Mouse (Mus musculus) R1 (cell line): ENCODE data around the gene Gm21789.
"Not testable (repeated sequence)": the region's sequence is repeated elsewhere in the genome, so short reads cannot be mapped to it uniquely, and the experiment has no call there.

Experiments
- DNase-seq: peaks from one replicate; pipeline ENCODE4 v3.0.0-alpha.2; 2018; ENCODE audit warnings: low read depth, low spot score

Gm21789 gene

GRCm38 (mm10) chrX:32941468-32941867 is at the start of gene Gm21789:
TSS of gene Gm21789 (plus strand) at chrX:32941768.
- not testable (repeated sequence) for DNase-seq

- not testable (repeated sequence) for DNase-seq
These were observed 47.2 kb upstream of the Gm21789 start, which contains the start of gene Btbd35f30 for GRCm38 (mm10) chrX:32894325-32894724. TSS of gene Btbd35f30 (plus strand) at chrX:32894625.

- DNase-seq: not testable (repeated sequence)
These were observed 32.0 kb downstream of the Gm21789 start, which contains the start of gene Btbd35f5 for GRCm38 (mm10) chrX:32973597-32973996. TSS of gene Btbd35f5 (plus strand) at chrX:32973897.
